ENCODE assay signal across 8 mouse cellular contexts in the genomic region with DNA sequence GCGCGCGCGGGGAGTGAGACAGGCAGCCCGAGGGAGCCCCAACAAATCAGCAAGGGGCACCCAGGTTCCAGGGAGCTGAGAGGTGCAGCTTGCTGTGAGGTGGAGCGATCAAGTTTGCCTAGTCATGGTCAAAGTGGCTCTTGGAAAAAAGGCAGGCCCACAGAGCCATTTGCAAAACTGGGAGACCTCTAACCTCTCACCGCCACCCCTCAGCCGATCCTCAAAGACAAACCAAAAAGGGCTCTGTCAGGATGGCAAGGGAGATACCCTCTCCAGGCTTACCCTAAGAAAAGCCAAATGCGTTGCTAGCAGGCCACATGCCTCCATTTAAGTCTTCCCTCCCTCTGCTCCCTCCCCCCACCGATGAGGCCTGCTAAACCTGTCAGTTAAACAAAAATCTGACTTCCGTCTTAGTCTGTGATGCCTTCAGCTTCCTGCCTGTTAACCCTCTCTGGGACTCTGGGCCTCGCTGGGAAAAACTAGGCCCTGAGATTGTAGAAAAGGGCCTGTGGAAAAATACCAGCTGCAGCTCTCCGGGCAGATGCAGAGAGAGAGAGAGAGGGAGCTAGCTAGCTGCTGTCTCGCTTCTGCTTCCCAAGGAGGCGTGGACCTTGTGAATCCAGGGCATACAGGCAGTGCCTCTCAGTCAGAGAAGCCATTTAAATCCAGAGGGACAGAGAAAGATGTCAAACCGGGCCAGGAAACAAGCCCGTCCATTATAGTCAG. TPM values are rescaled to one million over a fixed set of nuclear protein-coding genes. Genes with fewer than 3 reads are reported as not detected.
DNase-seq lines count a peak whose midpoint lies in the region; ATAC-seq lines count a peak whose summit lies in the region.

No protein-coding gene starts in this region.

- peak overlapping the region; percentile 67; the same call in 1 of the 2 replicates for H3K4me2 ChIP-seq in forebrain, embryonic 15.5 days (replicated peaks)
- H3K4me2 ChIP-seq in hindbrain, embryonic 11.5 days (replicated peaks; ENCODE audit: low read depth, low read length): peak overlapping the region; percentile 38; the same call in 1 of the 2 replicates

- WGBS in forebrain, embryonic 15.5 days: 7% methylated on average over 17 of the region's 17 CpGs
- WGBS in hindbrain, embryonic 11.5 days: 3% methylated on average over 13 of the region's 17 CpGs

- H3K27me3 ChIP-seq in forebrain, embryonic 15.5 days: no peaks in the 10 kb centered on the region
- H3K27me3 ChIP-seq in hindbrain, embryonic 11.5 days (ENCODE audit: control insufficient read depth, insufficient read depth, low read length): no peaks in the 10 kb centered on the region

- H3K36me3 ChIP-seq in forebrain, embryonic 15.5 days: no peaks in the 10 kb centered on the region
- H3K36me3 ChIP-seq in hindbrain, embryonic 11.5 days (ENCODE audit: control insufficient read depth, insufficient read depth, low read length): no peaks in the 10 kb centered on the region

- no peaks in the 10 kb centered on the region for H3K9me3 ChIP-seq in forebrain, embryonic 15.5 days
- H3K9me3 ChIP-seq in hindbrain, embryonic 11.5 days (ENCODE audit: control insufficient read depth, low read length): no peaks in the 10 kb centered on the region

- peak overlapping the region; percentile 100 for H3K27ac ChIP-seq in forebrain, embryonic 15.5 days (replicated peaks)
- peak overlapping the region; percentile 100 for H3K27ac ChIP-seq in hindbrain, embryonic 11.5 days (ENCODE audit: low read depth, low read length)

- peak overlapping the region; percentile 61 for H3K9ac ChIP-seq in forebrain, embryonic 15.5 days (replicated peaks)
- peak overlapping the region; percentile 85 for H3K9ac ChIP-seq in hindbrain, embryonic 11.5 days (ENCODE audit: low read depth, low read length)

- peak; percentile 72 for DNase-seq in Muller cell, postnatal 12 days (ENCODE audit: inconsistent ontology term)
- DNase-seq in c-Kit-positive CD71-positive TER-119-positive erythroid progenitor cells, embryonic 14.5 days (ENCODE audit: low spot score): peak; percentile 82
- DNase-seq in hindbrain, embryonic 11.5 days (ENCODE audit: low spot score): peak; percentile 74
- DNase-seq in layer of hippocampus, postnatal 10 days (ENCODE audit: low spot score in 2 of 2): peak; percentile 66 to 72
- DNase-seq in lung, postnatal 14 days: peak; percentile 58
- peak; percentile 52 for DNase-seq in right cerebral cortex, postnatal 14 days
- no peak for DNase-seq in urinary bladder, postnatal 25 days (ENCODE audit: low spot score)

- 0 out of 2 replicates have a peak, but pooled peaks have one; percentile 14 for ATAC-seq in forebrain, embryonic 15.5 days (replicated peaks)
- peak; percentile 23 for ATAC-seq in hindbrain, embryonic 11.5 days (ENCODE audit: low FRiP score)

- H3K4me3 ChIP-seq in forebrain, embryonic 15.5 days: no peak overlapping the region
- no peak overlapping the region for H3K4me3 ChIP-seq in hindbrain, embryonic 11.5 days (ENCODE audit: low read depth, low read length)

- H3K4me1 ChIP-seq in forebrain, embryonic 15.5 days: peaks cover 90% of the 10 kb centered on the region
- H3K4me1 ChIP-seq in hindbrain, embryonic 11.5 days (replicated peaks; ENCODE audit: control insufficient read depth, insufficient read depth, low read length): peaks cover 68% of the 10 kb centered on the region

RNA-seq across cellular contexts. Expression of a gene that starts 13.4 kb away (rescaled TPM):
- polyA plus RNA-seq in forebrain, embryonic 15.5 days (2015; fragmentation: Nextera tagmentation; extraction: Ambion mirVana): 81.0 and 85.9 TPM in 2 replicates
- polyA plus RNA-seq in hindbrain, embryonic 11.5 days (2014; fragmentation: Nextera tagmentation; extraction: Ambion mirVana): 41.9 and 52.9 TPM in 2 replicates
- 100 to 1,000 TPM; 112 to 116 TPM for total RNA-seq in layer of hippocampus, postnatal 10 days (2021)
